Mouse (Mus musculus): ENCODE data around the gene Gm15107. TPM values are rescaled to one million over a fixed set of nuclear protein-coding genes. Genes with fewer than 3 reads are reported as not detected.
"Not testable (repeated sequence)": the region's sequence is repeated elsewhere in the genome, so short reads cannot be mapped to it uniquely, and the experiment has no call there.

Gm15107 gene
- not detected in 2 replicates for polyA plus RNA-seq (2012; rRNA removed)

GRCm38 (mm10) chrX:148180424-148180823, at the start of gene Gm15107:
Gene Gm15107, plus strand, starts transcription at chrX:148180724.
- DNase-seq (ENCODE audit: low read depth), result not testable (repeated sequence)

Other genes with a start within 250 kb of the Gm15107 start
- not detected in 2 replicates for gene Gm15080, start 187.7 kb upstream of the Gm15107 start, polyA plus RNA-seq (2012; rRNA removed)